Mouse (Mus musculus): Measurements from ENCODE around the gene Psen2.

Psen2 gene

GRCm38 (mm10) chr1:180197956-180198355 is 65.3 kb downstream of the Psen2 start:
- DNase-seq (ENCODE audit: low read depth): no peak

- no peak for DNase-seq (ENCODE audit: low read depth)
Observed at GRCm38 (mm10) chr1:180196508-180196907, 66.7 kb downstream of the Psen2 start.

- DNase-seq (ENCODE audit: low read depth): peak; percentile 98
Observed at GRCm38 (mm10) chr1:180195703-180196381, 67.4 kb downstream of the Psen2 start.

- peak; percentile 54 for DNase-seq (ENCODE audit: low read depth)
Observed at GRCm38 (mm10) chr1:180194781-180195471, 68.3 kb downstream of the Psen2 start.

- DNase-seq (ENCODE audit: low read depth): no peak
Observed at GRCm38 (mm10) chr1:180194048-180194447, 69.2 kb downstream of the Psen2 start.

- DNase-seq (ENCODE audit: low read depth): no peak
Observed at GRCm38 (mm10) chr1:180193391-180193935, 69.8 kb downstream of the Psen2 start.

GRCm38 (mm10) chr1:180192866-180193265 is 70.4 kb downstream of the Psen2 start:
- no peak for DNase-seq (ENCODE audit: low read depth)

- no peak for DNase-seq (ENCODE audit: low read depth)
Observed at GRCm38 (mm10) chr1:180191651-180192220, 71.5 kb downstream of the Psen2 start.

GRCm38 (mm10) chr1:180191112-180191511 is 72.1 kb downstream of the Psen2 start:
- no peak for DNase-seq (ENCODE audit: low read depth)

- DNase-seq (ENCODE audit: low read depth): no peak
Observed at GRCm38 (mm10) chr1:180188951-180189350, 74.3 kb downstream of the Psen2 start.

- DNase-seq (ENCODE audit: low read depth): no peak
Observed at GRCm38 (mm10) chr1:180186371-180186770, 76.9 kb downstream of the Psen2 start.

GRCm38 (mm10) chr1:180185877-180186276 is 77.4 kb downstream of the Psen2 start:
- no peak for DNase-seq (ENCODE audit: low read depth)

GRCm38 (mm10) chr1:180184768-180185167 is 78.5 kb downstream of the Psen2 start:
- no peak for DNase-seq (ENCODE audit: low read depth)

- DNase-seq (ENCODE audit: low read depth): no peak
Observed at GRCm38 (mm10) chr1:180183525-180184159, 79.6 kb downstream of the Psen2 start.

GRCm38 (mm10) chr1:180182731-180183130 is 80.5 kb downstream of the Psen2 start:
- DNase-seq (ENCODE audit: low read depth): no peak

GRCm38 (mm10) chr1:180181966-180182319 is 81.3 kb downstream of the Psen2 start:
- DNase-seq (ENCODE audit: low read depth): no peak

- DNase-seq (ENCODE audit: low read depth): no peak
Observed at GRCm38 (mm10) chr1:180181304-180181965, 81.8 kb downstream of the Psen2 start.

- no peak for DNase-seq (ENCODE audit: low read depth)
Observed at GRCm38 (mm10) chr1:180179840-180180239, 83.4 kb downstream of the Psen2 start.

- no peak for DNase-seq (ENCODE audit: low read depth)
Observed at GRCm38 (mm10) chr1:180179100-180179499, 84.1 kb downstream of the Psen2 start.

GRCm38 (mm10) chr1:180178340-180178739 is 84.9 kb downstream of the Psen2 start:
- no peak for DNase-seq (ENCODE audit: low read depth)

Data from naive thymus-derived CD4-positive, alpha-beta T cell, adult 2 months (primary cell).